Mouse (Mus musculus): ENCODE measurements at regions not wholly inside any gene's neighbourhood (a gene's known extent, or its start where the extent isn't known, plus 50 kb on each side); places are given as distances from the start of the nearest gene placed in this dataset.
A peak's percentile ranks its signal among the peaks of the same experiment; 100 is the strongest.

DNA sequence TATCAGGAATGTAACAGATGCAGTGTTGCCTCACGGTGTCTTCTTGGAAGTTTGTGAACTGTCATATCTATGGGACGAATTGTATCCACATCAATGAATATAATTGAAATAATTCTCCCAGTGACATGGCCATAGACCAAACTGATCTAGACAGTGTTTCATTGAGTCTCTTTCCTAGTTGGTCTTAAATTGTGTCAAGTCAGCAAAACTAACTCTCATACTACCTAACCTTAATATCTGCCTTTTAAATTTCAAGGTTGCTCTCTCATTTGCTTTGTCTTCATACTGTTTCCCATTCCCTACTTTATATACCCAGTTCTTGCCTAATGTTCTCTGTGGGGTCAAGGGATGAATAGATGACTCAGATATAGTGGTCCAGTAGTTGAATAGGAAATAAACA, 397.9 kb upstream of the Gm765 start:
- 95% methylated on average over 2 of the region's 2 CpGs for WGBS
- no peaks in the 10 kb centered on the region for H3K9me3 ChIP-seq (ENCODE audit: control insufficient read depth, low read length)
- ATAC-seq (ENCODE audit: insufficient number of reproducible peaks, low FRiP score, low TSS enrichment, low read depth): no peak

DNA sequence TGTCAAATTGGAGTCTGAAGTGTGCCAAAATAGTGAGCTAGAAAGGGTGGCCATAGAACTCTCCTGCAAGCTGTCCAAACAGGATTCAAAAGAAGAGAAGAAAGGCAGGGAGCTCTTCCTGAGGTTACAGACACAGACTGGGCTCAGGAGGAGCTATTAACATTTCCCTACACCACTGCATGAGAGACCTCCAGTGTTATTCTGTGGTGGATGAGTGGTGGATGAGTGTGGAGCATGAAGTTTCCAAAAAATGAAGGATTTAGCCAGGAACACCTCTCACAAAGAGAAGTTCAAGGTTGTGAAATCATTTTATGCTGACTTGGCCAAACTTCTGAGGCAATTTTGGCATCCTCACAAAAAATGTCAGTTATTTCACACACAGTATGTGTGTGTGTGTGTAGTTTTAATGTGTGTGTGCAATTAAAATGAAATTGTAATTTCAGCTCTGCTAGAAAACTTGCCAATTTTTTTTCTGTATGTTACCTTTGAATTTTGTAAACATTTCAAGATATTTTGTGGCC, 388.5 kb upstream of the Gm765 start:
- DNase-seq (ENCODE audit: low spot score): no peak
- Histone ChIP-seq H3K4me3 (ENCODE audit: low read depth, low read length) (no peak overlapping the region), H3K27ac (replicated peaks; ENCODE audit: low read depth, low read length) (no peak overlapping the region), H3K4me2 (ENCODE audit: low read depth, severe bottlenecking) (no peak overlapping the region), H3K9ac (ENCODE audit: low read length) (no peak overlapping the region), H3K9me3 (ENCODE audit: control insufficient read depth, low read length) (no peaks in the 10 kb centered on the region), H3K27me3 (ENCODE audit: control insufficient read depth, insufficient read depth, low read length) (no peaks in the 10 kb centered on the region), H3K36me3 (ENCODE audit: control insufficient read depth, insufficient read depth, low read length) (no peaks in the 10 kb centered on the region), H3K4me1 (ENCODE audit: control insufficient read depth, insufficient read depth, low read length) (no peaks in the 10 kb centered on the region)
- ATAC-seq (ENCODE audit: insufficient number of reproducible peaks, low FRiP score, low TSS enrichment, low read depth): no peak

More for the DNA sequence above, 397.9 kb upstream of the Gm765 start:
- no peak overlapping the region for H3K9ac ChIP-seq (ENCODE audit: low read length)
- H3K27me3 ChIP-seq (ENCODE audit: control insufficient read depth, insufficient read depth, low read length): no peaks in the 10 kb centered on the region
- H3K4me3 ChIP-seq (ENCODE audit: low read depth, low read length): no peak overlapping the region
- H3K36me3 ChIP-seq (ENCODE audit: control insufficient read depth, insufficient read depth, low read length): no peaks in the 10 kb centered on the region
- H3K4me1 ChIP-seq (ENCODE audit: control insufficient read depth, insufficient read depth, low read length): peaks cover 3% of the 10 kb centered on the region; the same call in 1 of the 2 replicates
- DNase-seq (ENCODE audit: low spot score): no peak
- no peak overlapping the region for H3K27ac ChIP-seq (replicated peaks; ENCODE audit: low read depth, low read length)
- H3K4me2 ChIP-seq (ENCODE audit: low read depth, severe bottlenecking): no peak overlapping the region

GRCm38 (mm10) chr6:98726605-98727144, 384.1 kb upstream of the Gm765 start:
- Histone ChIP-seq H3K4me1 (ENCODE audit: control insufficient read depth, insufficient read depth, low read length) (no peaks in the 10 kb centered on the region), H3K4me2 (ENCODE audit: low read depth, severe bottlenecking) (no peak overlapping the region), H3K9me3 (ENCODE audit: control insufficient read depth, low read length) (no peaks in the 10 kb centered on the region), H3K4me3 (ENCODE audit: low read depth, low read length) (no peak overlapping the region), H3K27ac (replicated peaks; ENCODE audit: low read depth, low read length) (no peak overlapping the region), H3K9ac (ENCODE audit: low read length) (no peak overlapping the region), H3K36me3 (ENCODE audit: control insufficient read depth, insufficient read depth, low read length) (no peaks in the 10 kb centered on the region), H3K27me3 (ENCODE audit: control insufficient read depth, insufficient read depth, low read length) (no peaks in the 10 kb centered on the region)
- 74% methylated on average over 5 of the region's 5 CpGs for WGBS
- ATAC-seq (ENCODE audit: insufficient number of reproducible peaks, low FRiP score, low TSS enrichment, low read depth): no peak
- no peak for DNase-seq (ENCODE audit: low spot score)

- Histone ChIP-seq H3K27me3 (ENCODE audit: control insufficient read depth, insufficient read depth, low read length) (no peaks in the 10 kb centered on the region), H3K27ac (replicated peaks; ENCODE audit: low read depth, low read length) (no peak overlapping the region), H3K4me2 (ENCODE audit: low read depth, severe bottlenecking) (no peak overlapping the region), H3K9ac (ENCODE audit: low read length) (no peak overlapping the region), H3K4me1 (ENCODE audit: control insufficient read depth, insufficient read depth, low read length) (no peaks in the 10 kb centered on the region), H3K36me3 (ENCODE audit: control insufficient read depth, insufficient read depth, low read length) (no peaks in the 10 kb centered on the region), H3K9me3 (ENCODE audit: control insufficient read depth, low read length) (no peaks in the 10 kb centered on the region), H3K4me3 (ENCODE audit: low read depth, low read length) (no peak overlapping the region)
- 65% methylated on average over 14 of the region's 14 CpGs for WGBS
- no peak for DNase-seq (ENCODE audit: low spot score)
- no peak for ATAC-seq (ENCODE audit: insufficient number of reproducible peaks, low FRiP score, low TSS enrichment, low read depth)
Observed at GRCm38 (mm10) chr6:98704887-98705622, 362.5 kb upstream of the Gm765 start.

DNA sequence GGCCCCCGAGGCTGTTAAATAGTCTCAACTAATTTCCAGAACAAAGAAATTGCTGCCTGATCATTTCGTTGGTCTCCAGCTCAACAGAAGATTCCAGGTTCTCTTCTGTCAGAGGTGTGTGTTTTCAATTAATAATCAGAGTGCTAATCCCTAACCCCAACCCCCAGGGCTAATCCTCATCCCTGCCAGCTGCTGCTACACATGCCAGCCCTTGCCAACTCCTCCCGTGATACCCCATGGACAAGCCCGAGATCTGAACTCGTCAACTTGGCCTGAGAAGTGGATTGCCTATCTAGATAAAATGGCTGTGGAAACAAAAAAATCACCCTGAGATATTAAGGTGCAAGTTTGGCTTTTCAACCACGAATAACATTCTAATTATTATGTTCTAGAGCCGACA, 355.0 kb upstream of the Gm765 start:
- H3K4me3 ChIP-seq (ENCODE audit: low read depth, low read length): no peak overlapping the region
- H3K27me3 ChIP-seq (ENCODE audit: control insufficient read depth, insufficient read depth, low read length): no peaks in the 10 kb centered on the region
- H3K4me1 ChIP-seq (ENCODE audit: control insufficient read depth, insufficient read depth, low read length): peaks cover 7% of the 10 kb centered on the region; the same call in 1 of the 2 replicates
- DNase-seq (ENCODE audit: low spot score) (no peak), ATAC-seq (ENCODE audit: insufficient number of reproducible peaks, low FRiP score, low TSS enrichment, low read depth) (no peak)
- H3K9me3 ChIP-seq (ENCODE audit: control insufficient read depth, low read length): no peaks in the 10 kb centered on the region
- no peak overlapping the region for H3K9ac ChIP-seq (ENCODE audit: low read length)
- 75% methylated on average over 7 of the region's 7 CpGs for WGBS
- no peak overlapping the region for H3K27ac ChIP-seq (replicated peaks; ENCODE audit: low read depth, low read length)
- no peak overlapping the region for H3K4me2 ChIP-seq (ENCODE audit: low read depth, severe bottlenecking)
- H3K36me3 ChIP-seq (ENCODE audit: control insufficient read depth, insufficient read depth, low read length): no peaks in the 10 kb centered on the region

DNA sequence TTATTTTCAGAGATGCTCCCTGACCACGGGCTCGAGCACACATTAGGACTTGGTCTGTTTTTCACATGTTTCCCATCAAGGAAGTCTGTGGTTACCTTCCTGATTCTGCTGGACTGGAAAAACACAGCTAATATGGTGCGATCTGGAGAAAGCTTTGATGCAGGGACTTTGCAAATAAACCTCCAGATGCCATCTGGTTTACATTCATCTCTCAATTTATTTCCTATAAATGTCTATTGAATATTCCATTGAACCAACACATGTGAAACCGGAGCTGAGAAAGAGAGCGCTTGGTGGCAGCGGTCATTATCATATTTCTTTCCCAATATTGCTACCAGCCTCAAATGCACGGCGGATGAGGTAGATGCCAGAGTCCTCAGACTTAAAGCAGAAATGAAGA, 350.9 kb upstream of the Gm765 start:
- Histone ChIP-seq H3K4me2 (ENCODE audit: low read depth, severe bottlenecking) (no peak overlapping the region), H3K36me3 (ENCODE audit: control insufficient read depth, insufficient read depth, low read length) (no peaks in the 10 kb centered on the region), H3K27ac (replicated peaks; ENCODE audit: low read depth, low read length) (no peak overlapping the region), H3K4me3 (ENCODE audit: low read depth, low read length) (no peak overlapping the region), H3K9me3 (ENCODE audit: control insufficient read depth, low read length) (no peaks in the 10 kb centered on the region), H3K27me3 (ENCODE audit: control insufficient read depth, insufficient read depth, low read length) (no peaks in the 10 kb centered on the region), H3K9ac (ENCODE audit: low read length) (no peak overlapping the region), H3K4me1 (ENCODE audit: control insufficient read depth, insufficient read depth, low read length) (peaks cover 7% of the 10 kb centered on the region; the same call in 1 of the 2 replicates)
- ATAC-seq (ENCODE audit: insufficient number of reproducible peaks, low FRiP score, low TSS enrichment, low read depth): no peak
- 32% methylated on average over 8 of the region's 8 CpGs for WGBS
- peak; percentile 37 for DNase-seq (ENCODE audit: low spot score)

- ATAC-seq (ENCODE audit: insufficient number of reproducible peaks, low FRiP score, low TSS enrichment, low read depth): no peak
- no peak overlapping the region for H3K4me2 ChIP-seq (ENCODE audit: low read depth, severe bottlenecking)
Observed at GRCm38 (mm10) chr6:98690133-98690532, 347.6 kb upstream of the Gm765 start.

GRCm38 (mm10) chr6:98689395-98689794, 346.8 kb upstream of the Gm765 start:
- WGBS: 80% methylated on average over 3 of the region's 3 CpGs
- no peak for ATAC-seq (ENCODE audit: insufficient number of reproducible peaks, low FRiP score, low TSS enrichment, low read depth)
- H3K9ac ChIP-seq (ENCODE audit: low read length): no peak overlapping the region
- DNase-seq (ENCODE audit: low spot score): no peak
- no peaks in the 10 kb centered on the region for H3K27me3 ChIP-seq (ENCODE audit: control insufficient read depth, insufficient read depth, low read length)
- H3K4me1 ChIP-seq (ENCODE audit: control insufficient read depth, insufficient read depth, low read length): peaks cover 5% of the 10 kb centered on the region; the same call in 1 of the 2 replicates
- no peak overlapping the region for H3K4me2 ChIP-seq (ENCODE audit: low read depth, severe bottlenecking)
- H3K27ac ChIP-seq (replicated peaks; ENCODE audit: low read depth, low read length): no peak overlapping the region
- no peaks in the 10 kb centered on the region for H3K36me3 ChIP-seq (ENCODE audit: control insufficient read depth, insufficient read depth, low read length)
- H3K9me3 ChIP-seq (ENCODE audit: control insufficient read depth, low read length): no peaks in the 10 kb centered on the region
- H3K4me3 ChIP-seq (ENCODE audit: low read depth, low read length): no peak overlapping the region

More at GRCm38 (mm10) chr6:98690133-98690532, 347.6 kb upstream of the Gm765 start:
- DNase-seq (ENCODE audit: low spot score): no peak
- no peaks in the 10 kb centered on the region for H3K36me3 ChIP-seq (ENCODE audit: control insufficient read depth, insufficient read depth, low read length)
- no peak overlapping the region for H3K27ac ChIP-seq (replicated peaks; ENCODE audit: low read depth, low read length)
- H3K9me3 ChIP-seq (ENCODE audit: control insufficient read depth, low read length): no peaks in the 10 kb centered on the region
- H3K9ac ChIP-seq (ENCODE audit: low read length): no peak overlapping the region
- 73% methylated on average over 9 of the region's 9 CpGs for WGBS
- H3K4me1 ChIP-seq (ENCODE audit: control insufficient read depth, insufficient read depth, low read length): peaks cover 7% of the 10 kb centered on the region; the same call in 1 of the 2 replicates
- no peak overlapping the region for H3K4me3 ChIP-seq (ENCODE audit: low read depth, low read length)
- H3K27me3 ChIP-seq (ENCODE audit: control insufficient read depth, insufficient read depth, low read length): no peaks in the 10 kb centered on the region

Measured in limb, embryonic 11.5 days (tissue).